Mouse (Mus musculus) adrenal gland (tissue): ENCODE results near the gene Fam240a.

Source experiments
- microRNA-seq, 2 experiments: library from miRNA; unstranded; fragments of <30 nt; microRNA quantifications; one replicate each; pipeline ENCODE4; 2019

Fam240a gene

Small RNA genes within 50 kb of the gene (microRNA-seq; reads per million reads assigned to microRNA genes)
- gene Gm24269, result 0 reads per million in 2 experiments
